Mouse (Mus musculus) layer of hippocampus, adult 2 months (tissue): Measurements from ENCODE around the gene Srsf9. TPM values are rescaled to one million over a fixed set of nuclear protein-coding genes. Genes with fewer than 3 reads are reported as not detected.

ENCODE experiments used
- DNase-seq, 2 experiments: peaks; one replicate each; pipeline ENCODE4 v3.0.0; 2022; ENCODE audit warnings: low spot score in 2 of 2
- H3K27ac ChIP-seq: fragments of 200-600 bp; 2 replicates; pipeline ENCODE4 v1.8.1; 2022
- H3K4me3 ChIP-seq: fragments of 200-600 bp; 2 replicates; pipeline ENCODE4 v1.8.1; 2022; ENCODE audit warnings: mild to moderate bottlenecking
- CTCF ChIP-seq: fragments of 200-600 bp; conservative IDR thresholded peaks from 2 replicates; pipeline ENCODE4 v1.8.1; 2022; ENCODE audit warnings: antibody characterized with exemption, mild to moderate bottlenecking, moderate library complexity
- total RNA-seq, 2 experiments: library from RNA; stranded (reverse); gene quantifications; 2 replicates each; pipeline ENCODE4 v1.2.3; 2021

The Srsf9 gene
- total RNA-seq, 2 experiments from 2014 or later, result 91.4 to 102 TPM

GRCm38 (mm10) chr5:115312354-115312753 is 14.6 kb upstream of the Srsf9 start:
- Histone ChIP-seq H3K4me3 (no peak overlapping the region), H3K27ac (no peak overlapping the region)
- no peak for DNase-seq
- no peak for TF ChIP-seq CTCF

- H3K27ac ChIP-seq, result no peak overlapping the region
- TF ChIP-seq CTCF, result no peak
- DNase-seq, result no peak
- H3K4me3 ChIP-seq, result no peak overlapping the region
These were observed 13.9 kb upstream of the Srsf9 start for GRCm38 (mm10) chr5:115312816-115313667.

GRCm38 (mm10) chr5:115313668-115313943 is 13.4 kb upstream of the Srsf9 start:
- TF ChIP-seq CTCF, result no peak
- Histone ChIP-seq H3K27ac (no peak overlapping the region), H3K4me3 (no peak overlapping the region)
- DNase-seq, result no peak

DNA sequence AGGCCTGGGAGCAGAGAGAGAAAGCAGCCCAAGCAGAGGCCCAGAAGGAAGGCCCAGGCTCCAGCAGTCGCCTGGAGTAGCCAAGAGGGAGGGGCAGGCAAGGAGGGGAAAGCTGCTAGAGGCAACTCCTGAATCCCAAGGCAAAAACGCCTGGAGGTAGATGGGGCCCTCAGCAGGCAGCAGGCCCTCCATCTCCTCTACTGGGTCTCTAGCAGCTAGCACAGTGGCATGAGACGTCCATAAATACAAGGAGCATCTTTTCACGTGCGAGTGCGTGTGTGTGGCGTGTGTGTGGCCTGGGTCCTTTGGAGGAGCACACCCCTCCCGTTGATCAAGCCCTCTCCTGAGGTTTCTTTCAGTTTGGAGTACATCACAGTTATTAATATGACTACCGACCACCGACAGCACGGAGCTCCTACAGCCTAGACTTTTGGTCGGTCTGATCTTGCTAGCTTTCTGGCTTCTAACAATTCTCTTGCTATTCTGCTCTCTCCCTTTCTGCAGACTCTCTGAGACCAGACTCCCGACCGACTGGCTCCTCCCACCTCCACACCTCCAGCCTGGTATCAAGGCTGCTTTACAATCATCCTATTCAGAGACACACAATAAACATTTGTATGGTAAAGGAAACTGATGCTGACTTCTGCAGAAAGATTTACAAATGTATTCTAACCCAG is 9.9 kb upstream of the Srsf9 start:
- H3K27ac ChIP-seq, result peak overlapping the region; percentile 92
- no peak for TF ChIP-seq CTCF
- no peak for DNase-seq
- H3K4me3 ChIP-seq, result no peak overlapping the region

GRCm38 (mm10) chr5:115317645-115318328 is 9.2 kb upstream of the Srsf9 start:
- 0 out of 2 replicates have a peak, but pooled peaks have one; percentile 9 for TF ChIP-seq CTCF
- Histone ChIP-seq H3K27ac (peak overlapping the region; percentile 92), H3K4me3 (no peak overlapping the region)
- DNase-seq, result no peak

DNA sequence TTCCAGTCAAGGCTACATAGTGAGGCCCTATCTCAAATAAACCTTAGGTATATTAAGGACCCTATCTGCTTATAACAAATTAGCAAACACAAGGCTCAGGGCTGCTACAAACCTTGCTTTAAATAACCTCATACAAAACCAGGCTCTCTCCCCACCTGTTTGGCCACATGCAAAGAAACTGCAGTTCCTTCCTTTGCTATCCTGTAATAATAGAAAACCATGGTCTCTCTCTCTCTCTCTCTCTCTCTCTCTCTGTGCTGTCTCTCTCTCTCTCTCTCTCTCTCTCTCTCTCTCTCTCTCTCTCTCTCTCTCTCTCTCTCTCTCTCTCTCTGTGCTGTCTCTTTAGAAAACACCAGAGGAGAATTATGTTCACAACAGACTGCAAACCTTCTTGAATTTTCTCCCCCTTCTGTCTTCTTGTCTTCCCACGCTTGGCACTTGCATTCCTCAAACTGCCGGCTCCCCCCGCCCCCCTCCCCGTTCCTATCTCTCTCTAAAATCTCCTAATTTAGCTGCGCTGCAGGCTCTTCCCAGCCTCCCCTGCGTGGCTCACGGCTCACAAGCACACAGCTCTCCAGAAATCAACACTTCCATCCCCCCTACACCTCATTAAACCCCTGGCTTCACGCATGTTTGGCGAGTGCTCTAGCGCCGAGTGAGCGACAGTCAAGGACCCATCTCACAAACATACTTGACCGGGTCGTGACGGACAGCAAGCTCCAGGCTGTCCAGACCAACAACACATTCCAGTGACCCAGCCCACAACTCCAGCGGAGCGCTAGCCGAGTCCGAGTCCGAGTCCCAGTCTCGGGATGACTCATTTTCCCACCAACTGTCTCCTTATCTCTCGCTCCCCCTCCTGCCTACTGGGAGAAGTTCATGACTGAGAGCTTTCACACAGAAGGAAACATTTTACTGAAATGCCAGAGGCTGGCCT is 7.7 kb upstream of the Srsf9 start:
- peak overlapping the region; percentile 56 for H3K4me3 ChIP-seq
- peak overlapping the region; percentile 92 for H3K27ac ChIP-seq
- DNase-seq, result peak; percentile 64 to 81
- TF ChIP-seq CTCF, result peak; percentile 71

GRCm38 (mm10) chr5:115326256-115326831 is 633 bp upstream of the Srsf9 start:
- peak overlapping the region; percentile 95 for H3K27ac ChIP-seq
- H3K4me3 ChIP-seq, result peak overlapping the region; percentile 92
- TF ChIP-seq CTCF, result no peak
- DNase-seq, result no peak

DNA sequence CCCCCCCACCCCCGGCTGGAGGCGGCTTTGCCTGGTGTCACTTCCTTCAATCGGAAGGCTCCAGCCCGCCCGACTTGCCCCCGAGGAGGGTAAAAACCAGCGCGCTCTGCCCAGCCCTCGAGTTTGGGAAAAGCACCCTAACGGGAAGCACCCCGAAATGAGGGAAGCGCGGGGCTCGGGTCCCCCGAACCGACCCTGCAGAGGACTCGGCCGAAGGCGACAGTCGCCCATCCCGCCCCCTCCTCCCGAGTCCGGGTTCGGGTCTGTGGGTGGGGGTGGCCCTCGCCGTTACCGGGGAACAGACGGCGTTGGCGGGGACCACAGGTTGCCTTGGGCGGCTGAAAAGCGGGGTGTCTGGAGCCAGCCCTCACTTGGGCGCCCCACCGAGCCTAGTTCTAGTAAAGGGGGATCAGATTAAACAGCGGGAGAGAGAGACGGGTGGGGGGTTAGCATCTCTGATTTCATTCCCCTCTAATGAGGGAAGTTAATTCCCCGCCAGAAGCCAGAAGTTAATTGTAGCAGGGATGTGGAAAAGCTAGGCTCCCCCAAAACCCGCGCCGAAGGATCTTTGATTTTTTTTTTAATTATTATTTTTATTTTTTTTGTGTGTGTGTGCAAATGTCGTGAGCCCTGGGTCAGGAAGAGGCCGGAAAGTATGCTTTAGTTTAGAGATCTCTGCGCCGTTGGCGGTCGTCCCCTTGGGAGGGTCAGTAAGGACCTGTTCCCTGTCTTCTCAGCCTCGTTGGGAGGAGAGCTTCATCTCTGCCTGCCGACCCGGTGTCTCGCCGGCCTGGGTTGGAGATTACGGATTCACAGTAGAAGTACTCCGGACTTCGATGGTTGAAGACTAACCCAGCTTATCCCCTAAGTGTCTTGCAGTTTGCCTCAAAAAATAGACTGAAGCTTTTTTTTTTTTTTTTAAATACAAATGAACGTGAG is 902 bp downstream of the Srsf9 start:
- Histone ChIP-seq H3K27ac (peak overlapping the region; percentile 95), H3K4me3 (peak overlapping the region; percentile 92)
- DNase-seq, result peak in 1 of 2 experiments; percentile 48
- TF ChIP-seq CTCF, result no peak

DNA sequence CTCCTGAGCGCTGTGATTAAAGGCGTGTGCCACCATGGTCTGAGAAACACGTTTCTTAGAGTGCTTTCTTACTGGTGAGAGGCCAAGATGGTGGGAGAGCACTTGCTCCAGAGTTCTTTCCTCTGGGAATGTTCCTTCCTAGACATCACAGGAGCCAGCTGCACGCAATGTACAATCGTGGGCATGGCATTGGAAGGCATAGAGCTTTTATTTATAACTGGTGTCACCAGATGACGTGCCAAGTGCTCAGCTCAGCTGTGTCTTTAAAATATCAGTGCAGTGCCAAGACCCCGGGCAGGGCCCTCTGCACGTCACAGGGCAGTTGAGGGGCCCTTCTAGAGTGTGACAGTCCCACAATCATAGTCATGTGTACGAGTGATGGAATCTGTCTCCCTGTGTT is 4.0 kb downstream of the Srsf9 start:
- no peak for TF ChIP-seq CTCF
- no peak overlapping the region for H3K4me3 ChIP-seq
- DNase-seq, result no peak
- peak overlapping the region; percentile 19; the same call in 1 of the 2 replicates for H3K27ac ChIP-seq

- no peak for DNase-seq
- Histone ChIP-seq H3K27ac (peak overlapping the region; percentile 59), H3K4me3 (no peak overlapping the region)
- no peak for TF ChIP-seq CTCF
These were observed 6.6 kb downstream of the Srsf9 start for GRCm38 (mm10) chr5:115333626-115334025.

GRCm38 (mm10) chr5:115340007-115340406 is 13.0 kb downstream of the Srsf9 start:
- TF ChIP-seq CTCF, result no peak
- no peak for DNase-seq
- Histone ChIP-seq H3K27ac (peak overlapping the region; percentile 93; the same call in 1 of the 2 replicates), H3K4me3 (peak overlapping the region; percentile 91)
